Mouse (Mus musculus) cerebral cortex, adult 2 months (tissue): ENCODE results near the gene Olfr116.

Experiments used
- WGBS: fragments of 180-500 bp; shearing (Covaris S2); methylation state at CpG from one replicate; pipeline ENCODE4 v1.1.7; 2018; 5-methylcytosine and 5-hydroxymethylcytosine counted together

The Olfr116 gene

GRCm38 (mm10) chr17:37627009-37627408 is at the start of gene Olfr116, which contains the start of gene Olfr115:
Gene Olfr116 (minus strand): TSS chr17:37627199.
Gene Olfr115 (minus strand): TSS chr17:37627109.
- 87% methylated on average over 2 of the region's 2 CpGs for WGBS

- 67% methylated on average over 2 of the region's 2 CpGs for WGBS
Measured at GRCm38 (mm10) chr17:37666688-37667087, 39.7 kb upstream of the Olfr116 start, which contains the start of gene Olfr118. Gene Olfr118 (plus strand): TSS chr17:37666988.

- WGBS: 62% methylated on average over 1 of the region's 1 CpGs
Measured at GRCm38 (mm10) chr17:37663682-37664081, 36.7 kb upstream of the Olfr116 start, which contains the start of gene Olfr117. Gene Olfr117 (minus strand): TSS chr17:37663782.

GRCm38 (mm10) chr17:37592643-37593042 is 34.4 kb downstream of the Olfr116 start, which contains the start of gene Olfr114:
Gene Olfr114 (minus strand): TSS chr17:37592743.

GRCm38 (mm10) chr17:37577563-37577962 is 49.4 kb downstream of the Olfr116 start, which contains the start of gene Olfr113:
Gene Olfr113 (minus strand): TSS chr17:37577663.

